Mouse (Mus musculus): ENCODE results near the gene Hes1. TPM values are rescaled to one million over a fixed set of nuclear protein-coding genes. Genes with fewer than 3 reads are reported as not detected.

The Hes1 gene
- total RNA-seq, 2 experiments from 2014 or later, result 18.9 to 23.3 TPM

Other genes starting within 250 kb of the Hes1 start
- gene Cpn2, start 203.1 kb downstream of the Hes1 start, total RNA-seq (2021), result not detected
- gene Lrrc15, start 218.9 kb downstream of the Hes1 start, total RNA-seq (2021), result under 1 TPM; 0.05 to 0.10 TPM
- gene Gp5, start 246.4 kb downstream of the Hes1 start, total RNA-seq (2021), result 1 to 10 TPM; 2.0 to 2.1 TPM